Mouse (Mus musculus) large intestine, adult 2 months (tissue): ENCODE results near the gene AI597479. TPM values are rescaled to one million over a fixed set of nuclear protein-coding genes. Genes with fewer than 3 reads are reported as not detected.

Experiments
- DNase-seq: peaks from one replicate; pipeline ENCODE4 v3.0.0-alpha.2; 2012; ENCODE audit warnings: low read depth, low spot score
- WGBS: fragments of 180-500 bp; shearing (Covaris S2); methylation state at CpG from one replicate; pipeline ENCODE4 v1.1.7; 2018; 5-methylcytosine and 5-hydroxymethylcytosine counted together
- polyA plus RNA-seq: library from polyadenylated mRNA; depleted of rRNA; stranded (reverse); fragments of >200 nt; gene quantifications from 2 replicates; pipeline ENCODE4 v1.2.3, GENCODE M21; 2012; rRNA removed

The AI597479 gene
- polyA plus RNA-seq, 1 experiment = 3.8 TPM

- WGBS = 28% methylated on average over 5 of the region's 5 CpGs
- DNase-seq = no peak
These were observed 55.0 kb downstream of the AI597479 start for GRCm38 (mm10) chr1:43153538-43153937.

GRCm38 (mm10) chr1:43154491-43154890 lies 56.0 kb downstream of the AI597479 start:
- WGBS = 32% methylated on average over 2 of the region's 2 CpGs

GRCm38 (mm10) chr1:43157907-43158306 lies 59.4 kb downstream of the AI597479 start:
- WGBS = 84% methylated on average over 2 of the region's 2 CpGs
- DNase-seq = no peak

More at GRCm38 (mm10) chr1:43154491-43154890, 56.0 kb downstream of the AI597479 start:
- no peak for DNase-seq

- WGBS = 15% methylated on average over 4 of the region's 4 CpGs
- no peak for DNase-seq
These were observed 60.9 kb downstream of the AI597479 start for GRCm38 (mm10) chr1:43159429-43159828.

- WGBS = 58% methylated on average over 3 of the region's 3 CpGs
- no peak for DNase-seq
These were observed 63.9 kb downstream of the AI597479 start for GRCm38 (mm10) chr1:43162394-43162793.

GRCm38 (mm10) chr1:43163084-43163466 lies 64.6 kb downstream of the AI597479 start:
- no peak for DNase-seq
- WGBS = 1% methylated on average over 6 of the region's 6 CpGs

GRCm38 (mm10) chr1:43163467-43164418 lies 65.2 kb downstream of the AI597479 start:
- no peak for DNase-seq
- 3% methylated on average over 61 of the region's 61 CpGs for WGBS

GRCm38 (mm10) chr1:43164582-43164981 lies 66.1 kb downstream of the AI597479 start:
- WGBS = 95% methylated on average over 5 of the region's 5 CpGs
- no peak for DNase-seq

Other genes starting within 250 kb of the AI597479 start
- gene Mrps9, start 247.5 kb upstream of the AI597479 start, polyA plus RNA-seq = 26.2 and 29.2 TPM in 2 replicates
- gene Gpr45, start 145.8 kb upstream of the AI597479 start, polyA plus RNA-seq = 0.29 and 0.67 TPM in 2 replicates
- 10.3 and 16.3 TPM in 2 replicates for gene Tgfbrap1, start 73 bp upstream of the AI597479 start, polyA plus RNA-seq
- 44.8 and 62.1 TPM in 2 replicates for gene Fhl2, start 98.3 kb downstream of the AI597479 start, polyA plus RNA-seq